Mouse (Mus musculus): ENCODE measurements around the gene Noa1. TPM values are rescaled to one million over a fixed set of nuclear protein-coding genes. Genes with fewer than 3 reads are reported as not detected.
A peak's percentile ranks its signal among the peaks of the same experiment; 100 is the strongest.

Noa1 gene
- polyA plus RNA-seq, 1 experiment, result 33.4 TPM

DNA sequence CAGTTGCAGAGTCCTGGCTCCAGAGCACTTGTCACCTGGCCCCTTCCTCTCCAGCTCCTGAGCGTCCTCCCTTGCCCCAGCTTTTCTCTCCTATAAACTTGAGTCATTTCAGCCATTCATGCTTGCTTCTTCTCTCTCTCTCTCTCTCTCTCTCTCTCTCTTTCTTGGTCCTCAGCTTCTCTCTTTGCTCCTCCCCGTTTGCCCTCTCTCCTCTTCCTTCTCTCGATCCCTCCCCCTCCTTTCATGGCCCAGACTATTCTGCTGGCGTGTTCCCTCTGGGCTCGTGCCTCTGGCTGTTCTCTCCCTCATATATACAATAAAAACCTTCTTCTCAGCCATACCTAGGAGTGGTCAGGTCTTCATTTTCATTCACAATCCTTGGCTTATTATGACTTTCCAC is 58.2 kb downstream of the Noa1 start:
- Histone ChIP-seq H3K36me3 (ENCODE audit: control insufficient read depth, insufficient read depth) (no peaks in the 10 kb centered on the region), H3ac (ENCODE audit: control insufficient read depth, insufficient read length, low read depth) (no peak overlapping the region), H3K4me3 (ENCODE audit: insufficient read depth, poor library complexity, severe bottlenecking) (no peak overlapping the region), H3K79me2 (ENCODE audit: control insufficient read depth, insufficient read depth) (no peaks in the 10 kb centered on the region), H3K79me3 (ENCODE audit: low read depth) (no peaks in the 10 kb centered on the region), H3K27me3 (ENCODE audit: control insufficient read depth, insufficient read depth, insufficient read length) (no peaks in the 10 kb centered on the region)
- TF ChIP-seq MYOD1 (IDR thresholded peaks at IDR 0.05; ENCODE audit: control insufficient read depth, insufficient read length, low read depth) (no peak), MYOG (IDR thresholded peaks at IDR 0.05; ENCODE audit: control insufficient read depth, extremely low read depth, insufficient read length) (no peak), CEBPB (IDR thresholded peaks at IDR 0.05; ENCODE audit: low read depth) (no peak), USF1 (IDR thresholded peaks at IDR 0.05; ENCODE audit: low read depth) (no peak), MAX (IDR thresholded peaks at IDR 0.05) (no peak), CTCF (IDR thresholded peaks at IDR 0.05; ENCODE audit: control insufficient read depth, insufficient read depth, insufficient read length) (no peak), FOSL1 (IDR thresholded peaks at IDR 0.05; ENCODE audit: insufficient read depth, low read length, poor library complexity, severe bottlenecking) (no peak)

DNA sequence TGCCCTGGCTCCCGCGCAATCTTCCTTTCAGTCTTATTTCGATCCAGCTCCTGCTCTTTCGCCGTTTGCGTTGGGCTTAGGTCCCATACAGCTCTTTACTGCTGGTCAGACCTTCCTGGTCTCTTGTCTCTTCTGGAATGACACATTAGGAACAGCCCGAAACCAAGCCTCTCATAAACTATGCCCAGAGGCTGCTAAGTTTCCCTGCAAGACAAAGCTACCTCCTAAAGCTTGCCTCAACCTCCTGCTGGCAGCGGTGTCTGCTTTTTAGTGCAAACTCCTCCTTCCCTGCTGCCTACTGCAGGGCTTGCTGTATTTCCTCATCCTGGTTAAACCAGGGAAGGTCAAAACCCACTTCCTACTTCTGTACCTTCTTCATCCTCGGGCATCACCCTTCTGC is 59.8 kb downstream of the Noa1 start:
- no peak overlapping the region for H3ac ChIP-seq (ENCODE audit: control insufficient read depth, insufficient read length, low read depth)

DNA sequence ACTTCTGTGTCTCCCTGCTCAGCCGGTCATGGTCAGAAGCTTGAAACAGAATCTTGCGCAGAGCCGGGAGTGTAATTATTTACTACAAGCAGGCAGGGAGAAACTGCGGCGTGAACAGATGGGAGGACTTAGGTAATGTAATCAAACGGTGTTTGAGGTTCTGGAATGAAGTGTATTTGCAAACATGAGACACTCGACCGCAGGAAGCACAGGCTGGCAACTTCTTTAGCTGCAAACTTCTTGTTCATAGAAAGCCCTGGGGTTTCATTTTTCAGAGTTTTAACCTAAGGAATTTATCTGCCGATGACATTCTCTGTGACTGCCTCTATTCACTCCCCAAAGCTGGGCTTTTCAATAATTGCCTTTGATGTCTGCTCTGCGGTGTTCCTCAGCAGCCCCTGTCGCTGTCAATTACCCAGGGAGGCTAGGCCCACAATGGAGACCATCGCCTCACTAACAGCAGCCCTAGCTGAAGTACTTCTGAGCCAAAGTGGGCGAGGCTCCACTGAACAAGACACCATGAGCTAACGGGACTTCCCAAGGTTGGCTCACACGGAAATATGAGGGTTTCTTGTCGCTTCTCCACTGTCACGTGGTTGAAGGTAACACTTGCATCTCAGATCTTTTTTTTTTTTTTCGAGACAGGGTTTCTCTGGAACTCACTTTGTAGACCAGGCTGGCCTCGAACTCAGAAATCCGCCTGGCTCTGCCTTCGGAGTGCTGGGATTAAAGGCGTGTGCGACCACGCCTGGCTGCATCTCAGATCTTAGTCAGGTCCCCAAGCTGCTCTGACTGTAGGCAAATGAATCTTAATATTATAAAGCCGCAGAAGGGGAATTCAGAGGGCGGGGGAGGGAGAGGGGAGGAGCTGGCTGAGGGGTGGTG is 63.9 kb downstream of the Noa1 start:
- H3K79me2 ChIP-seq (ENCODE audit: control insufficient read depth, insufficient read depth), result no peaks in the 10 kb centered on the region
- TF ChIP-seq CEBPB (IDR thresholded peaks at IDR 0.05; ENCODE audit: low read depth) (no peak), MYOG (IDR thresholded peaks at IDR 0.05; ENCODE audit: control insufficient read depth, extremely low read depth, insufficient read length) (no peak), MYOD1 (IDR thresholded peaks at IDR 0.05; ENCODE audit: control insufficient read depth, insufficient read length, low read depth) (peak; percentile 66), MAX (IDR thresholded peaks at IDR 0.05) (no peak), CTCF (IDR thresholded peaks at IDR 0.05; ENCODE audit: control insufficient read depth, insufficient read depth, insufficient read length) (no peak), FOSL1 (IDR thresholded peaks at IDR 0.05; ENCODE audit: insufficient read depth, low read length, poor library complexity, severe bottlenecking) (no peak), USF1 (IDR thresholded peaks at IDR 0.05; ENCODE audit: low read depth) (peak; percentile 47)
- no peaks in the 10 kb centered on the region for H3K36me3 ChIP-seq (ENCODE audit: control insufficient read depth, insufficient read depth)
- H3K4me3 ChIP-seq (ENCODE audit: insufficient read depth, poor library complexity, severe bottlenecking), result no peak overlapping the region
- H3K79me3 ChIP-seq (ENCODE audit: low read depth), result no peaks in the 10 kb centered on the region
- H3K27me3 ChIP-seq (ENCODE audit: control insufficient read depth, insufficient read depth, insufficient read length), result no peaks in the 10 kb centered on the region
- peak overlapping the region; percentile 24 for H3ac ChIP-seq (ENCODE audit: control insufficient read depth, insufficient read length, low read depth)

More for the DNA sequence above, 59.8 kb downstream of the Noa1 start:
- Histone ChIP-seq H3K27me3 (ENCODE audit: control insufficient read depth, insufficient read depth, insufficient read length) (no peaks in the 10 kb centered on the region), H3K79me2 (ENCODE audit: control insufficient read depth, insufficient read depth) (no peaks in the 10 kb centered on the region), H3K79me3 (ENCODE audit: low read depth) (no peaks in the 10 kb centered on the region), H3K4me3 (ENCODE audit: insufficient read depth, poor library complexity, severe bottlenecking) (no peak overlapping the region), H3K36me3 (ENCODE audit: control insufficient read depth, insufficient read depth) (no peaks in the 10 kb centered on the region)
- TF ChIP-seq CTCF (IDR thresholded peaks at IDR 0.05; ENCODE audit: control insufficient read depth, insufficient read depth, insufficient read length), result no peak
- TF ChIP-seq MAX (IDR thresholded peaks at IDR 0.05), result no peak
- TF ChIP-seq USF1 (IDR thresholded peaks at IDR 0.05; ENCODE audit: low read depth), result no peak
- TF ChIP-seq FOSL1 (IDR thresholded peaks at IDR 0.05; ENCODE audit: insufficient read depth, low read length, poor library complexity, severe bottlenecking), result no peak
- no peak for TF ChIP-seq MYOG (IDR thresholded peaks at IDR 0.05; ENCODE audit: control insufficient read depth, extremely low read depth, insufficient read length)
- TF ChIP-seq CEBPB (IDR thresholded peaks at IDR 0.05; ENCODE audit: low read depth), result no peak
- TF ChIP-seq MYOD1 (IDR thresholded peaks at IDR 0.05; ENCODE audit: control insufficient read depth, insufficient read length, low read depth), result no peak

DNA sequence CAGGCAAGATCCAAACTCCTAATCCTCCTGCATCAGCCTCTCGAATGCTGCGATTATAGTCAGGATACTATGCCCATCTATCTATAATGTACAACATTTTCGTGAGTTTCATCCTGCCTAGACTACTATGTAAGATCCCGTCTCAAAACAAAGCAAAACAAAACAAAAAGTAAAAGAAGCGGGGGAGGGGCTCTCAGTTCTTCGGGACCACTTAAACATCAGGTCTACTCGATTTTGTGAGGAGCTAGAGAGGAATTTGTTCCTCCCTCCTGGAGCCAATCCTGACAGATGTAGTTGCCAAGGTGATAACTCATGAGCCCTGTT is 64.5 kb downstream of the Noa1 start:
- Histone ChIP-seq H3K79me2 (ENCODE audit: control insufficient read depth, insufficient read depth) (no peaks in the 10 kb centered on the region), H3K36me3 (ENCODE audit: control insufficient read depth, insufficient read depth) (no peaks in the 10 kb centered on the region), H3K27me3 (ENCODE audit: control insufficient read depth, insufficient read depth, insufficient read length) (no peaks in the 10 kb centered on the region), H3K79me3 (ENCODE audit: low read depth) (no peaks in the 10 kb centered on the region), H3K4me3 (ENCODE audit: insufficient read depth, poor library complexity, severe bottlenecking) (no peak overlapping the region), H3ac (ENCODE audit: control insufficient read depth, insufficient read length, low read depth) (peak overlapping the region; percentile 24)
- TF ChIP-seq USF1 (IDR thresholded peaks at IDR 0.05; ENCODE audit: low read depth) (no peak), CEBPB (IDR thresholded peaks at IDR 0.05; ENCODE audit: low read depth) (no peak)

DNA sequence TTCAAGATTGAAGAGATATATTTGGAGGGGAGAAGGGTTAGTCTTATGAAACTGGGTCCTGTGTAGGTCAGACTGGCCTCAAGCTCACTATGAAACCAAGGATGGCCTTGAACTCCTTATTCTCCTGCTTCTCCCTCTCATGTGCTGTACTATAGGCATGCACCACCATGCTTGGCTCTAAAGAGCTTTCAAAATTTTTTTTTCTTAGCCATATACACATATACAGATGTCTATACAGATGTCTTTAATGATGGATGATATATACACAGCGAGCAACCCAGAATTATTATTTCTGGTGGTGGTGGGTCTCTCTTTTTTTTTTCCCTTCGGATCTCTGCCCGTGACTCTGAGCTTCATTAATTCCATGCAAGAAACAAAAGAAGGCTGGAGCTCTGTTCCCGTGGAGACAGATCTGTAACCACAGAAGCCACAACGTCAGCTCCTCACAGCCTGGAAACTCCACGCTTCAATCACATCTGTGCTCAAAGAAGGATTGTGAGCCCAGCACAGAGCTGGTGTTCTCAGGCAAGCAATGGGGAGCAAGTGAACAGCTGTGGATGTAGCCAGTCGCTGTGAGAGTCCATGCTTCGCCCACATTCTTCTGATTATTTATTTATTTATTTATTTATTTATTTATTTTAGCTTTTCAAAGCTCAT is 65.4 kb downstream of the Noa1 start:
- Histone ChIP-seq H3K4me3 (ENCODE audit: insufficient read depth, poor library complexity, severe bottlenecking) (no peak overlapping the region), H3K79me3 (ENCODE audit: low read depth) (no peaks in the 10 kb centered on the region), H3K79me2 (ENCODE audit: control insufficient read depth, insufficient read depth) (no peaks in the 10 kb centered on the region), H3K36me3 (ENCODE audit: control insufficient read depth, insufficient read depth) (no peaks in the 10 kb centered on the region), H3ac (ENCODE audit: control insufficient read depth, insufficient read length, low read depth) (no peak overlapping the region), H3K27me3 (ENCODE audit: control insufficient read depth, insufficient read depth, insufficient read length) (no peaks in the 10 kb centered on the region)
- TF ChIP-seq CTCF (IDR thresholded peaks at IDR 0.05; ENCODE audit: control insufficient read depth, insufficient read depth, insufficient read length), result no peak
- TF ChIP-seq CEBPB (IDR thresholded peaks at IDR 0.05; ENCODE audit: low read depth), result no peak
- no peak for TF ChIP-seq MAX (IDR thresholded peaks at IDR 0.05)
- no peak for TF ChIP-seq MYOD1 (IDR thresholded peaks at IDR 0.05; ENCODE audit: control insufficient read depth, insufficient read length, low read depth)
- TF ChIP-seq MYOG (IDR thresholded peaks at IDR 0.05; ENCODE audit: control insufficient read depth, extremely low read depth, insufficient read length), result no peak
- TF ChIP-seq USF1 (IDR thresholded peaks at IDR 0.05; ENCODE audit: low read depth), result no peak
- no peak for TF ChIP-seq FOSL1 (IDR thresholded peaks at IDR 0.05; ENCODE audit: insufficient read depth, low read length, poor library complexity, severe bottlenecking)

Small RNA genes within 50 kb of the gene (microRNA-seq; reads per million reads assigned to microRNA genes)
- gene Mir5098 (ENCODE audit: borderline microRNAs expressed), result not detected

Other genes with a start within 250 kb of the Noa1 start
- gene Hopx, start 195.0 kb downstream of the Noa1 start, polyA plus RNA-seq (2012; fragmentation: generic; extraction: Trizol), result 0.15 TPM
- gene Spink2, start 98.6 kb downstream of the Noa1 start, polyA plus RNA-seq (2012; fragmentation: generic; extraction: Trizol), result not detected
- 7.1 TPM for gene Rest, start 44.6 kb downstream of the Noa1 start, polyA plus RNA-seq (2012; fragmentation: generic; extraction: Trizol)
- 24.3 TPM for gene Polr2b, start 63 bp upstream of the Noa1 start, polyA plus RNA-seq (2012; fragmentation: generic; extraction: Trizol)
- gene Igfbp7, start 98.0 kb upstream of the Noa1 start, polyA plus RNA-seq (2012; fragmentation: generic; extraction: Trizol), result 402 TPM

Measured in C2C12 (cell line).